Mouse (Mus musculus): ENCODE data around the gene Dusp18. TPM values are rescaled to one million over a fixed set of nuclear protein-coding genes. Genes with fewer than 3 reads are reported as not detected.

Dusp18 gene
- polyA plus RNA-seq, 1 experiment: 26.4 TPM

GRCm38 (mm10) chr11:3913316-3914108 lies 18.5 kb downstream of the Dusp18 start:
- DNase-seq (ENCODE audit: low read depth): peak; percentile 95
- no peak for TF ChIP-seq CTCF (IDR thresholded peaks at IDR 0.05; ENCODE audit: borderline replicate concordance, extremely low read depth, insufficient read depth, insufficient read length)
- peak; percentile 21; the same call in 1 of the 2 replicates for TF ChIP-seq POLR2A (IDR thresholded peaks at IDR 0.05; ENCODE audit: borderline replicate concordance, extremely low read depth, insufficient read depth, insufficient read length, poor library complexity, severe bottlenecking)

GRCm38 (mm10) chr11:3914109-3914840 lies 19.2 kb downstream of the Dusp18 start, which contains the start of gene Slc35e4:
Slc35e4 (minus strand) TSS chr11:3914664.
- peak; percentile 95 for TF ChIP-seq CTCF (IDR thresholded peaks at IDR 0.05; ENCODE audit: borderline replicate concordance, extremely low read depth, insufficient read depth, insufficient read length)
- TF ChIP-seq POLR2A (IDR thresholded peaks at IDR 0.05; ENCODE audit: borderline replicate concordance, extremely low read depth, insufficient read depth, insufficient read length, poor library complexity, severe bottlenecking): no peak
- DNase-seq (ENCODE audit: low read depth): peak; percentile 90

- DNase-seq (ENCODE audit: low read depth): peak; percentile 52
Observed at GRCm38 (mm10) chr11:3918738-3919137, 23.7 kb downstream of the Dusp18 start.

DNA sequence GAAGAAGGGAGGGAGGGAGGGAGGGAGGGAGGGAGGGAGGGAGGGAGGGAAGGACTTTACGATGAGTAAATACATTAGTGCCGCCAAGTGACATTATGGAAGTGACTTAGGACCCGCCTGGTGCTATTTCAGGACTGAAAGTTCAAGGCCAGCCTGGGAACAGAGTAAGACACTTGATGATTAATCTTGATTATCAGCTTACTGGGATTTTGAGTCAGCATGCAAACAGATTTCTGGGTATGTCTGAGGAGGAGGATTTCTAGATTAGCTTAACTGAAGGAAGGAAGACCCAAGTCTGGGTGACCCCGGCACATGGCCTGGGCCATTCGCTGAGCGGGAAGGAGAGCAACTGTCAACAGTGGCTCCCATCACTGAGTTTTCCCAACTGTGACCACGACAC lies 25.4 kb downstream of the Dusp18 start:
- no peak for DNase-seq (ENCODE audit: low read depth)
- TF ChIP-seq POLR2A (IDR thresholded peaks at IDR 0.05; ENCODE audit: borderline replicate concordance, extremely low read depth, insufficient read depth, insufficient read length, poor library complexity, severe bottlenecking) (no peak), CTCF (IDR thresholded peaks at IDR 0.05; ENCODE audit: borderline replicate concordance, extremely low read depth, insufficient read depth, insufficient read length) (no peak)

More at GRCm38 (mm10) chr11:3918738-3919137, 23.7 kb downstream of the Dusp18 start:
- TF ChIP-seq CTCF (IDR thresholded peaks at IDR 0.05; ENCODE audit: borderline replicate concordance, extremely low read depth, insufficient read depth, insufficient read length) (peak; percentile 49; the same call in 1 of the 2 replicates), POLR2A (IDR thresholded peaks at IDR 0.05; ENCODE audit: borderline replicate concordance, extremely low read depth, insufficient read depth, insufficient read length, poor library complexity, severe bottlenecking) (no peak)

GRCm38 (mm10) chr11:3921281-3921850 lies 26.3 kb downstream of the Dusp18 start:
- no peak for TF ChIP-seq POLR2A (IDR thresholded peaks at IDR 0.05; ENCODE audit: borderline replicate concordance, extremely low read depth, insufficient read depth, insufficient read length, poor library complexity, severe bottlenecking)
- peak; percentile 86 for TF ChIP-seq CTCF (IDR thresholded peaks at IDR 0.05; ENCODE audit: borderline replicate concordance, extremely low read depth, insufficient read depth, insufficient read length)

DNA sequence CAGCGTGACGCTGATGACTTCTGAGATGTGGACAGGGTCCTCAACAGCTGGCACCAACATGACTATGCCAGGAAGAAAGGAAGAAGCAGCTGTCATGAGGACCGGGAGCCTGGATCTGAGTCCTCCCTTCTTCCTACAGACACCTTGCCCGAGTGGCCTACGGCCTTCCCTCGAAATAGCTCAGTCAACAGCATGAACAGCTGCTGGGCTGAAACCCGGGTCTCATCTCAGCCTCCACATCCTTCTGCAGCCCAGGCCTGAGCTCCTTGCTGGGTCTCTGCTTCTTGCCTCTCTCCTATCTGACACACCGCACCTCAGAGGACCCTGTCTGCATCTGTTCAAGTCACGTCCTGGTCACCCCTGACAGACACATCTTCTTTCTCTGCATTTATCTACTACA lies 27.1 kb downstream of the Dusp18 start:
- TF ChIP-seq CTCF (IDR thresholded peaks at IDR 0.05; ENCODE audit: borderline replicate concordance, extremely low read depth, insufficient read depth, insufficient read length) (no peak), POLR2A (IDR thresholded peaks at IDR 0.05; ENCODE audit: borderline replicate concordance, extremely low read depth, insufficient read depth, insufficient read length, poor library complexity, severe bottlenecking) (no peak)

More at GRCm38 (mm10) chr11:3921281-3921850, 26.3 kb downstream of the Dusp18 start:
- DNase-seq (ENCODE audit: low read depth): peak; percentile 71

GRCm38 (mm10) chr11:3922731-3923130 lies 27.7 kb downstream of the Dusp18 start:
- TF ChIP-seq CTCF (IDR thresholded peaks at IDR 0.05; ENCODE audit: borderline replicate concordance, extremely low read depth, insufficient read depth, insufficient read length): no peak
- TF ChIP-seq POLR2A (IDR thresholded peaks at IDR 0.05; ENCODE audit: borderline replicate concordance, extremely low read depth, insufficient read depth, insufficient read length, poor library complexity, severe bottlenecking): no peak
- no peak for DNase-seq (ENCODE audit: low read depth)

More for the DNA sequence above, 27.1 kb downstream of the Dusp18 start:
- DNase-seq (ENCODE audit: low read depth): no peak

DNA sequence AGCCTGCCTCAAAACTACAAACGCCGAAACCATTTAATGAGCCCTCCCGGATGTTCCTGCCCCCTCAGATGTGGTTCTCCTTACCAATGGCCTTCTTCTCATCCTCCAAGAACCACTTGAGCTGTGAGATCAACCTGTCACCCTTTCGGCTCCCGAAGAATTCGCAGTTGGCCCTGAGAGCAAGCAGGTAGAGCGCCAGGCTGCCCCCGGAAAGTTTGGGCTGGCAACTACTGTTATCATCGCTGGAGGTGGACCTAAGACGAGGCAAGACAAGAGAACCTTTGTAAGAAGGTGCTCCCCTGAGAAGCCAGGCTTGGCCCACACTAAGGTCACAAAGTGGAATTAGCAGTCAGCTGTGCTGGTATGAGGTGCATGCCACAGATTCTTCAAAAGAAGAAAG lies 30.9 kb downstream of the Dusp18 start:
- no peak for DNase-seq (ENCODE audit: low read depth)
- TF ChIP-seq POLR2A (IDR thresholded peaks at IDR 0.05; ENCODE audit: borderline replicate concordance, extremely low read depth, insufficient read depth, insufficient read length, poor library complexity, severe bottlenecking) (no peak), CTCF (IDR thresholded peaks at IDR 0.05; ENCODE audit: borderline replicate concordance, extremely low read depth, insufficient read depth, insufficient read length) (no peak)

GRCm38 (mm10) chr11:3930019-3930418 lies 35.0 kb downstream of the Dusp18 start:
- TF ChIP-seq POLR2A (IDR thresholded peaks at IDR 0.05; ENCODE audit: borderline replicate concordance, extremely low read depth, insufficient read depth, insufficient read length, poor library complexity, severe bottlenecking): no peak
- TF ChIP-seq CTCF (IDR thresholded peaks at IDR 0.05; ENCODE audit: borderline replicate concordance, extremely low read depth, insufficient read depth, insufficient read length): no peak
- no peak for DNase-seq (ENCODE audit: low read depth)

DNA sequence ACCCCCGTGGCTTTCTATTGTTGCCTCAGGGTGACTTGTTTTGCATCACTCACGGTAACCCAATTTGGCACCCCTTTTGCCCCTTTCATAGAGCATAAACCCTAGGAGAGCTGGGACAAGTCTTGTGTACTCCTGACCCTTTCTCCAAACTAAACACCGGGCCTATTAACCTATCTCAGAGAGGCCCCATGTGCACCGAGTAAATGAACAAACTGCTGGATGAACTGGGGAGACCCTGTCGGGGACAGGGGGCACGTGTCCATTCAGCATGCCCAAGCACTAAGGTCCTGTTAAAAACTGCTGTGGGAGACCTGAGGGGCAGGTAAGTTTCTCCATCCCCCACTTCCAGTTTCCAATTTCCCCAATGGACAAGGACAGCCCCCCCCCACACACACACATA lies 35.9 kb downstream of the Dusp18 start:
- TF ChIP-seq CTCF (IDR thresholded peaks at IDR 0.05; ENCODE audit: borderline replicate concordance, extremely low read depth, insufficient read depth, insufficient read length): no peak
- no peak for TF ChIP-seq POLR2A (IDR thresholded peaks at IDR 0.05; ENCODE audit: borderline replicate concordance, extremely low read depth, insufficient read depth, insufficient read length, poor library complexity, severe bottlenecking)
- DNase-seq (ENCODE audit: low read depth): no peak

All from brain, embryonic 14.5 days (tissue).